Mouse (Mus musculus) spleen, embryonic (tissue): ENCODE measurements around the gene Cd200r3.

Experiments used
- CTCF ChIA-PET: fragments of 350-600 bp; sonication (Branson Sonifier 250); formaldehyde crosslinking; loops from one replicate; lab custom pipeline; 2022; lab: Charles Lee

The Cd200r3 gene

GRCm38 (mm10) chr16:45030127-45030526, 86.6 kb downstream of the Cd200r3 start:
- CTCF ChIA-PET = no interaction called here

- CTCF ChIA-PET = no interaction called here
Measured at GRCm38 (mm10) chr16:45030796-45031195, 87.3 kb downstream of the Cd200r3 start.
